Mouse (Mus musculus) lung, embryonic 14.5 days (tissue): Measurements from ENCODE around the gene Gm45785. TPM values are rescaled to one million over a fixed set of nuclear protein-coding genes. Genes with fewer than 3 reads are reported as not detected.
"Not testable (repeated sequence)": the region's sequence is repeated elsewhere in the genome, so short reads cannot be mapped to it uniquely, and the experiment has no call there.

Source experiments
- ATAC-seq: fragments of 200-750 bp; cut with Nextera tagmentation; 2 replicates; pipeline ENCODE4 v1.8.0; 2017; ENCODE audit warnings: mild to moderate bottlenecking, moderate TSS enrichment, moderate library complexity; ENCODE audit not compliant: insufficient read depth
- DNase-seq: peaks from one replicate; pipeline ENCODE4 v3.0.0-alpha.2; 2015
- H3K27ac ChIP-seq: fragments of 300-500 bp; sonication (generic); 2 replicates; pipeline ENCODE4 v1.5.1; 2014; ENCODE audit warnings: low read depth, mild to moderate bottlenecking, moderate library complexity
- H3K27me3 ChIP-seq: fragments of 300-500 bp; sonication (generic); 2 replicates; pipeline ENCODE4 v1.6.1; 2014; ENCODE audit warnings: low read length, control low read depth; ENCODE audit not compliant: insufficient read depth
- H3K36me3 ChIP-seq: fragments of 300-500 bp; sonication (generic); 2 replicates; pipeline ENCODE4 v1.6.1; 2014; ENCODE audit warnings: control low read depth; ENCODE audit not compliant: insufficient read depth
- H3K4me1 ChIP-seq: fragments of 300-500 bp; sonication (generic); 2 replicates; pipeline ENCODE4 v1.6.1; 2014; ENCODE audit warnings: antibody characterized with exemption, control low read depth; ENCODE audit not compliant: insufficient read depth
- H3K4me2 ChIP-seq: fragments of 300-500 bp; sonication (generic); 2 replicates; pipeline ENCODE4 v1.6.1; 2014; ENCODE audit warnings: mild to moderate bottlenecking
- H3K4me3 ChIP-seq: fragments of 300-500 bp; sonication (generic); 2 replicates; pipeline ENCODE4 v1.5.1; 2014; ENCODE audit warnings: low read depth, low read length
- H3K9ac ChIP-seq: fragments of 300-500 bp; sonication (generic); 2 replicates; pipeline ENCODE4 v1.6.1; 2014
- H3K9me3 ChIP-seq: fragments of 300-500 bp; sonication (generic); 2 replicates; pipeline ENCODE4 v1.6.1; 2016; ENCODE audit warnings: low read depth, low read length, control low read depth
- CTCF ChIP-seq: IDR thresholded peaks from 2 replicates; pipeline ENCODE4 v1.5.1; 2016; ENCODE audit warnings: antibody characterized with exemption, low read depth
- WGBS: fragments of 180-500 bp; shearing (Covaris S2); extraction: QIAGEN DNeasy Blood & Tissue Kit; methylation state at CpG from one replicate; pipeline ENCODE4 v1.1.7; 2014; 5-methylcytosine and 5-hydroxymethylcytosine counted together
- polyA plus RNA-seq: library from polyadenylated mRNA; unstranded; fragments of >200 nt; fragmentation: Nextera tagmentation; extraction: Ambion mirVana; gene quantifications from 2 replicates; pipeline ENCODE4 v1.2.1, GENCODE M21; 2014

The Gm45785 gene
- polyA plus RNA-seq, 1 experiment from 2014 or later = not detected

DNA sequence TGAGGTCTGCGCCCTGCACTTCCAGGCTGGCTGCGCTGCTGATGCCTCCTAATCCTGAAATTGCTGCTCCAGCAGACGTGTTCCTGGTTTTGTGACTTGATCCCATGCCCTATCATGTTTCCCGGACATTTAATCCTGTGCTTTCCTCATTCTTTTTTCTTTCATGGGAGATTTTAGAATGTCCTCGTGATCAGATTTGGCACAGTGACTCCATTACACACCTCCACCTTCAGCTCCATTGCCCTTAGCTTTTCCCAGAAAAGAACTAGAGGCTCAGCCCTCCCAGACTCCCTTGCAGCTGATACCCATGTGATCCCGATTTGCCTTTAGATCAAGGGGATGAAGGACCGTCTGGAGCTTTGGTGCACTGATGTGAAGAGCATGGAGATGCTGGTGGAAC is 41.7 kb upstream of the Gm45785 start:
- 91% methylated on average over 7 of the region's 7 CpGs for WGBS
- H3K4me3 ChIP-seq = no peak overlapping the region
- no peak for ATAC-seq

GRCm38 (mm10) chr7:140894611-140895010 is 38.5 kb upstream of the Gm45785 start:
- H3K36me3 ChIP-seq = peaks cover 70% of the 10 kb centered on the region
- 92% methylated on average over 3 of the region's 3 CpGs for WGBS

More for the DNA sequence above, 41.7 kb upstream of the Gm45785 start:
- no peak for DNase-seq
- Histone ChIP-seq H3K4me2 (no peak overlapping the region), H3K27ac (no peak overlapping the region), H3K4me1 (no peaks in the 10 kb centered on the region), H3K9me3 (no peaks in the 10 kb centered on the region), H3K36me3 (peaks cover 56% of the 10 kb centered on the region), H3K9ac (no peak overlapping the region), H3K27me3 (no peaks in the 10 kb centered on the region)
- TF ChIP-seq CTCF = no peak

GRCm38 (mm10) chr7:140894031-140894430 is 37.9 kb upstream of the Gm45785 start:
- no peaks in the 10 kb centered on the region for H3K4me1 ChIP-seq
- ATAC-seq (no peak), DNase-seq (no peak)
- no peak overlapping the region for H3K27ac ChIP-seq
- no peak overlapping the region for H3K9ac ChIP-seq
- no peak overlapping the region for H3K4me2 ChIP-seq
- WGBS = 89% methylated on average over 7 of the region's 7 CpGs
- H3K27me3 ChIP-seq = no peaks in the 10 kb centered on the region
- no peaks in the 10 kb centered on the region for H3K9me3 ChIP-seq
- no peak overlapping the region for H3K4me3 ChIP-seq
- no peak for TF ChIP-seq CTCF
- H3K36me3 ChIP-seq = peaks cover 74% of the 10 kb centered on the region

More at GRCm38 (mm10) chr7:140894611-140895010, 38.5 kb upstream of the Gm45785 start:
- Histone ChIP-seq H3K4me1 (no peaks in the 10 kb centered on the region), H3K9ac (no peak overlapping the region), H3K27ac (no peak overlapping the region), H3K4me2 (no peak overlapping the region), H3K27me3 (no peaks in the 10 kb centered on the region), H3K9me3 (no peaks in the 10 kb centered on the region), H3K4me3 (no peak overlapping the region)
- DNase-seq (no peak), ATAC-seq (no peak)
- TF ChIP-seq CTCF = no peak

DNA sequence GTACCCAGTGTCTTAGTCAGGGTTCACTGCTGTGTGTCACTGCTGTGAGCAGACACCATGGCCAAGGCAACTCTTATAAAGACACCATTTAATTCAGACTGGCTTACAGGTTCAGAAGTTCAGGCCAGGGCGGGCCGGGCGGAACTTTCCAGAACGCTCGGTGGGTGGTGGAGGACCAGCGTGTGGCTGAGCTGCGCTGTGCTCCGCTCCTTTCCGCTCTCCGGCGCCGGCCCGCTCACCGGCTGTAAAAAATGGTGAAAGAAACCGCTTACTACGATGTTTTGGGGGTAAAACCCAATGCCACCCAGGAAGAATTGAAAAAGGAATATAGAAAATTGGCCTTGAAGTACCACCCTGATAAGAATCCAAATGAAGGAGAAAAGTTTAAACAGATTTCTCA is 34.5 kb upstream of the Gm45785 start:
- WGBS = 95% methylated on average over 16 of the region's 16 CpGs
- not testable (repeated sequence) for H3K27ac ChIP-seq, H3K4me2 ChIP-seq, ATAC-seq, DNase-seq, H3K4me3 ChIP-seq, H3K4me1 ChIP-seq, H3K9ac ChIP-seq, H3K27me3 ChIP-seq, H3K9me3 ChIP-seq
- peaks cover 75% of the 10 kb centered on the region for H3K36me3 ChIP-seq

DNA sequence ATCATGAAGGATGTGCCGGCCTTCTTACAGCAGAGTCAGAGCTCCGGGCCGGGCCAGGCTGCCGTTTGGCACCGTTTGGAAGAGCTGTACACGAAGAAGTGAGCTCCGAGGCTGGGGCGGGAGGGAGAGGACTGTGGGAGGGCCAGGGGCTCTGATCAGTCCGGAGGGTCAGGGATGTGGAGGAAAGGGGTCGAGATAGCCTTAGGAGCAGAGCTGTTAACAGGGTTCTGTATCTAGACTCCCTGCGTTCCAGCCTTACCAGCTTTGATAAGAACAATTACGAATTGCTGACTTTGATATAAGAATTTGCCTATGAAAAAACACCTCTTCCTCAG is 26.3 kb upstream of the Gm45785 start:
- 0% methylated on average over 12 of the region's 12 CpGs for WGBS
- Histone ChIP-seq H3K9me3 (no peaks in the 10 kb centered on the region), H3K4me1 (peaks cover 4% of the 10 kb centered on the region; the same call in 1 of the 2 replicates), H3K27ac (peak overlapping the region; percentile 38; the same call in 1 of the 2 replicates), H3K36me3 (peaks cover 28% of the 10 kb centered on the region), H3K27me3 (no peaks in the 10 kb centered on the region), H3K4me3 (peak overlapping the region; percentile 89), H3K9ac (peak overlapping the region; percentile 79), H3K4me2 (peak overlapping the region; percentile 87)
- TF ChIP-seq CTCF = no peak
- ATAC-seq (peak; percentile 54; the same call in 1 of the 2 replicates), DNase-seq (no peak)

DNA sequence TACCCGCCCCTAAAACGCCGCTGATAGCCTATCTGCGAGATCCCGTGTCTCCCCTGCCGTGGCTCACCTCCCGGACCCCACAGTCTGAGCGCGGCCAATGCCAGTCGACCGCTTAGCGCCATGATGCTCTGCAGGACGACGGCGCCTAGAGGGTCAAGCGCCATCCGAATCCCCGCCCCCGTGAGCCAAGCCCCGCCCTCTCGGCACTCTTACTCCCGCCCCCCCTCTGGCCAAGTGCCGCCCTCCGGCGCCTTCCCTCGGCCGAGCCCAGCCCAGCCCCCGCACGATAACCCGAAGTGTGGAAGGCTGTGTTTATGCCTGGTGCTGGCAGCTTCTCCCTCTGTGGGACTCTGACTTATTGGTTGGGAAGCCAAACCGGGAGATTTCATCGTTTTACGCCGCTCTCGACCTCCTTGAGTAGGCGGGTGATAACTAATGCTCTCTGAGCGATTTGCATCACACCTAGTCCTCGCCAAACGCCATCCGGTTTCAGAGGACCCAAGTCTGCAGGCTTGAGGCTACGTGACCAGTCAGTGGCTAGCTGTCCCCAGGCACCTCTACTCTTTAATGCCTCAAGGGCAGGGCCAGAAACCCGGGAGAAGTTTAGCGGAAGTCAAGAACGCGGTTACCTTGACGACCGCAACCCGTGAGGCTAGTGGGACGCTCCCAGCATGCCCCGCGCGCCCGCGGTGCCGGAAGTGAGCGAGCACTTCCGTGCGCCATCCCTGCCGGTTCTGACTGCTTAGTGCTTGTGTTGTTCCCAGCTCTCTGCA is 25.8 kb upstream of the Gm45785 start, which contains the start of the genes Psmd13 and Sirt3:
Gene Psmd13, plus strand, starts transcription at position 273 of the 773 bp plus-strand sequence.
Gene Sirt3, minus strand, starts transcription at position 614 of the 773 bp plus-strand sequence.
- Histone ChIP-seq H3K9me3 (no peaks in the 10 kb centered on the region), H3K4me1 (peaks cover 4% of the 10 kb centered on the region; the same call in 1 of the 2 replicates), H3K27me3 (no peaks in the 10 kb centered on the region), H3K9ac (peak within 1 kb of the TSS; percentile 79), H3K4me3 (peak within 1 kb of the TSS; percentile 89), H3K4me2 (peak within 1 kb of the TSS; percentile 87), H3K27ac (peak within 1 kb of the TSS; percentile 88), H3K36me3 (peaks cover 28% of the 10 kb centered on the region)
- WGBS = under 1% methylated on average over 59 of the region's 59 CpGs
- DNase-seq = peak; percentile 98
- peak; percentile 97 for ATAC-seq
- TF ChIP-seq CTCF = no peak

DNA sequence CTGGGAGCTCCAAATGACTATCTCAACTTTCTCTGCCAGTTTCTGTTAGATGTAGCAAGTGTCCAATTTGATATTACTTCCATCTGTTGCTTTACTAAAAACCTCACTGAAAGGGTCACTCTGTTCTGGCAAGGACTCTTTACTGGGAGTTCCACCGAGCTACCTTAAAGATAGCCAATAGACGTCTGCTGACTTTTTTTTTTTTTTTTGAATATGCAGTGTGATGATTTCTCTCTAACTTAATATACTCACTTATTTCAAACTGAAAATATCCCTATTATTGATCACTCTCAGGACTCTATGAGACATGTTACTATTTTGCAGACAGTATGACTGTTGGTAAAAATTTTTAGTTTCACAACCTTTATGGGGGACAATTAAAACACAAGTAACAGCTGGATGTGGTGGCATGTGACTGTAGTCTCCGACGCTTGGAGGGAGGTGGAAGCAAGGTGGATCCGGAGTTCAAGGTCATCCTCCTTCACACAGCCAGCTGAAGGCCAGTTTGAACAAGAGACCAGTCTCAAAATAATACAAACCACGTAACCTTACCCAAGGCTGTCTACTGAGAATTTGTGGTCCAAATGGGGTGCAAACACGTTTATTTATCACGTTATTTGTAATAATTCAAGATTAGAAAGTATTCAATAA is 24.9 kb upstream of the Gm45785 start:
- peak overlapping the region; percentile 79 for H3K9ac ChIP-seq
- ATAC-seq (no peak), DNase-seq (no peak)
- 0 out of 2 replicates have a peak overlapping the region, but pooled peaks have one; percentile 88 for H3K27ac ChIP-seq
- H3K4me3 ChIP-seq = peak overlapping the region; percentile 89
- no peaks in the 10 kb centered on the region for H3K27me3 ChIP-seq
- 13% methylated on average over 8 of the region's 8 CpGs for WGBS
- TF ChIP-seq CTCF = no peak
- H3K4me1 ChIP-seq = peaks cover 4% of the 10 kb centered on the region; the same call in 1 of the 2 replicates
- H3K4me2 ChIP-seq = peak overlapping the region; percentile 87
- no peaks in the 10 kb centered on the region for H3K9me3 ChIP-seq
- H3K36me3 ChIP-seq = peaks cover 26% of the 10 kb centered on the region; the same call in 1 of the 2 replicates
